Mouse (Mus musculus) spleen, adult 2 months (tissue): ENCODE measurements around the gene Gpr173.

ENCODE experiments used
- CTCF ChIP-seq: fragments of 200-500 bp; IDR thresholded peaks from 2 replicates; pipeline ENCODE4 v1.5.1; 2011; ENCODE audit warnings: mild to moderate bottlenecking, inconsistent platforms; ENCODE audit not compliant: insufficient read depth, insufficient read length, insufficient replicate concordance; ENCODE audit errors: extremely low read depth
- POLR2A ChIP-seq: fragments of 200-500 bp; IDR thresholded peaks from 2 replicates; pipeline ENCODE4 v1.6.1; 2011; ENCODE audit warnings: low read depth, low read length, inconsistent platforms

DNA sequence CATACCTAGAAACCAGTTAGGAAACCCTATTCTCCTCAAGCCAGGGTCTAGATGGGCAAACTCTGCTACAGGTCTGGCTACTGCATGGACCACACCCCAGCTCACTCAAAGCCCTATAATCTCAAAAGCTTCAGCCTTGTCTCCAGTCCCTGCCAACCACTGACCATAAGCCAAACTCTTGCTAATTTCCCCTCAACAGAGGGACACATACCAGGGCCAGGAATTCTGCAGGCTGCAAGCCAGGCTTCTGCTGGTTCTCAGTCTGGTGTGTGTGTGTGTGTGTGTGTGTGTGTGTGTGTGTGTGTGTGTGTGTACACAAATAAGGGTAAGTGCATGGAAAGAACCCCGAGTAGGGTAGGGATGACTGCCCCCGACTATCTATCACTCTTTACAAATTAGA lies 2.1 kb downstream of the Gpr173 start:
- no peak for TF ChIP-seq CTCF
- TF ChIP-seq POLR2A, result no peak
